Mouse (Mus musculus) gastrocnemius, adult 2 months (tissue): ENCODE measurements at regions not wholly inside any gene's neighbourhood (a gene's known extent, or its start where the extent isn't known, plus 50 kb on each side); places are given as distances from the start of the nearest gene placed in this dataset.

ENCODE experiments used
- DNase-seq: peaks from one replicate; pipeline ENCODE4 v3.0.0; 2022
- H3K27ac ChIP-seq: fragments of 200-600 bp; 2 replicates; pipeline ENCODE4 v1.8.1; 2022; ENCODE audit warnings: mild to moderate bottlenecking
- H3K4me3 ChIP-seq: fragments of 200-600 bp; 2 replicates; pipeline ENCODE4 v1.8.1; 2022; ENCODE audit warnings: mild to moderate bottlenecking, moderate library complexity
- CTCF ChIP-seq: fragments of 200-600 bp; IDR thresholded peaks from 2 replicates; pipeline ENCODE4 v1.8.1; 2022; ENCODE audit warnings: antibody characterized with exemption, mild to moderate bottlenecking, moderate library complexity
- intact Hi-C: fragments of 180-260 bp; cut with DNase I; formaldehyde crosslinking; loops from one replicate; pipeline ENCODE4 v1.15.1; 2025

- no peak for DNase-seq
- intact Hi-C loops: no loop called here
- no peak for TF ChIP-seq CTCF
- Histone ChIP-seq H3K27ac (no peak overlapping the region), H3K4me3 (no peak overlapping the region)
These were observed 208.6 kb upstream of the Gcfc2 start for GRCm38 (mm10) chr6:81714867-81715266.

- Histone ChIP-seq H3K4me3 (no peak overlapping the region), H3K27ac (no peak overlapping the region)
- intact Hi-C loops: no loop called here
- DNase-seq: no peak
- no peak for TF ChIP-seq CTCF
These were observed 207.1 kb upstream of the Gcfc2 start for GRCm38 (mm10) chr6:81716371-81716770.

GRCm38 (mm10) chr6:81724601-81725545 lies 198.6 kb upstream of the Gcfc2 start:
- no peak overlapping the region for H3K27ac ChIP-seq
- TF ChIP-seq CTCF: no peak
- no peak overlapping the region for H3K4me3 ChIP-seq
- no peak for DNase-seq
- intact Hi-C loops: no loop called here

- intact Hi-C loops: no loop called here
- Histone ChIP-seq H3K4me3 (no peak overlapping the region), H3K27ac (no peak overlapping the region)
- no peak for DNase-seq
- no peak for TF ChIP-seq CTCF
These were observed 191.8 kb upstream of the Gcfc2 start for GRCm38 (mm10) chr6:81731631-81732030.

- intact Hi-C loops: no loop called here
- no peak for DNase-seq
- no peak overlapping the region for H3K4me3 ChIP-seq
- no peak for TF ChIP-seq CTCF
- H3K27ac ChIP-seq: no peak overlapping the region
These were observed 189.9 kb upstream of the Gcfc2 start for GRCm38 (mm10) chr6:81733527-81733926.

- intact Hi-C loops: no loop called here
- TF ChIP-seq CTCF: no peak
- H3K27ac ChIP-seq: no peak overlapping the region
- DNase-seq: no peak
- no peak overlapping the region for H3K4me3 ChIP-seq
These were observed 185.0 kb upstream of the Gcfc2 start for GRCm38 (mm10) chr6:81738466-81738865.

GRCm38 (mm10) chr6:81749681-81750080 lies 173.8 kb upstream of the Gcfc2 start:
- intact Hi-C loops: no loop called here
- H3K4me3 ChIP-seq: no peak overlapping the region
- DNase-seq: no peak
- TF ChIP-seq CTCF: no peak
- no peak overlapping the region for H3K27ac ChIP-seq

- Histone ChIP-seq H3K27ac (no peak overlapping the region), H3K4me3 (no peak overlapping the region)
- no peak for TF ChIP-seq CTCF
- DNase-seq: no peak
- intact Hi-C loops: no loop called here
These were observed 171.8 kb upstream of the Gcfc2 start for GRCm38 (mm10) chr6:81751631-81752030.

GRCm38 (mm10) chr6:81756242-81756641 lies 167.2 kb upstream of the Gcfc2 start:
- no peak for DNase-seq
- H3K4me3 ChIP-seq: no peak overlapping the region
- no peak overlapping the region for H3K27ac ChIP-seq
- intact Hi-C loops: no loop called here
- TF ChIP-seq CTCF: no peak

GRCm38 (mm10) chr6:81758876-81759275 lies 164.6 kb upstream of the Gcfc2 start:
- no peak overlapping the region for H3K4me3 ChIP-seq
- TF ChIP-seq CTCF: no peak
- intact Hi-C loops: no loop called here
- no peak overlapping the region for H3K27ac ChIP-seq
- DNase-seq: no peak

GRCm38 (mm10) chr6:81760181-81760580 lies 163.3 kb upstream of the Gcfc2 start:
- TF ChIP-seq CTCF: no peak
- intact Hi-C loops: no loop called here
- no peak for DNase-seq
- H3K27ac ChIP-seq: no peak overlapping the region
- H3K4me3 ChIP-seq: no peak overlapping the region

GRCm38 (mm10) chr6:81765831-81766230 lies 157.6 kb upstream of the Gcfc2 start:
- Histone ChIP-seq H3K4me3 (no peak overlapping the region), H3K27ac (no peak overlapping the region)
- DNase-seq: no peak
- intact Hi-C loops: no loop called here
- no peak for TF ChIP-seq CTCF

- intact Hi-C loops: no loop called here
- Histone ChIP-seq H3K4me3 (no peak overlapping the region), H3K27ac (no peak overlapping the region)
- TF ChIP-seq CTCF: no peak
- DNase-seq: no peak
These were observed 156.7 kb upstream of the Gcfc2 start for GRCm38 (mm10) chr6:81766800-81767199.
